Mouse (Mus musculus) G1E-ER4 (cell line): ENCODE data around the gene Bud31. TPM values are rescaled to one million over a fixed set of nuclear protein-coding genes. Genes with fewer than 3 reads are reported as not detected.

Experiments used
- GATA1 ChIP-seq: IDR thresholded peaks from one replicate; pipeline ENCODE4 v1.8.0; 2012; ENCODE audit warnings: low read length, inconsistent platforms
- polyA plus RNA-seq: library from polyadenylated mRNA; stranded (reverse); fragments of >175 nt; gene quantifications from 2 replicates; pipeline ENCODE4 v1.2.3, GENCODE M21; 2012

The Bud31 gene
- polyA plus RNA-seq, result 3.4 and 3.6 TPM in 2 replicates

DNA sequence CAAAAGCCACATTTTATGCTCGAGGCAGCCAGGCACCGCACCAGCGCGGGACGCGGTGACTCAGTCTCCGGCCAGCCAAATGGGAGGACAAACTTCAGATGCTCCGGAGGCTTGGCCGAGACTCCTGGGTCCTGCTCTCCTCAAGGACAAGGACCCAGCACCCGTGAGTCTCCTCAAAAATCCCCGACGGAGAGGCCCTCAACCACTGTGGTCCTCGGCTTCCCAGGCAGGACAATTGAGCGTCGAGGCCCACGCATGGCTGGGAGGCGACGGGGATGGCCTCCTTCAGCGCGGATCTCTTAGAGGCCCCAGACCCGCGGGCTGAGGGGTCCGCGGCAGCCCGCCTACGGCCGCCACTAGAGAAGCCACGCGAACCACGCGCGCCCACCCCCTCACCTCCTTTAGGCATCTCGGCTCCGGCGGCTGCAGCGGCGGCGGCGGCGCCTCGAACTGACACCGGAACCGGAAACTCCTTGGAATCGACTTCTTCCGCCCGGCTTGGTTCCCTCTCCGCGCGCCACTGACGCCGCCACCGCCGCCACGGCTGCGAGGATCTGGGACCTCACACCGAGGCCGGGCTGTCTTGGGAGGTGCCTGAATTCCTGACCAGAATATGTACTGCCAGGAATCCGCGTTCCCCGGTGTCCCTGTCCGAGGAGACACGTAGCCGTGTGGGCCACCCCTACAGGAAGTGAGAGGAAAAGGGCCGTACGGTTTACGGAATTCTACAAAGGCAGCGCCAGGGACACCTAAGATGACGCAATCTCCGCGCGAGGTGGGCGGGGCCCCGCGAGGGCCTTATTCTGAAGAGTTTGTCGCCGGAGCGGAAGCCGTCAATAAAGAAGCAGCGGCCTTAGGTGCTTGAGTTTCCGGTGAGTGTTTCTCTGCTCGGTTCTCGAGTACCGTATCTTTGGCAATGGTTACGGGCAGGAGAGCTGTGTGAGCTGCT lies at the start of gene Bud31, which contains the start of gene Pdap1:
Gene Bud31 (plus strand): TSS at position 792 of the 949 bp plus-strand sequence.
Gene Pdap1 (minus strand): TSS at position 668 of the 949 bp plus-strand sequence.
- no peak for TF ChIP-seq GATA1

DNA sequence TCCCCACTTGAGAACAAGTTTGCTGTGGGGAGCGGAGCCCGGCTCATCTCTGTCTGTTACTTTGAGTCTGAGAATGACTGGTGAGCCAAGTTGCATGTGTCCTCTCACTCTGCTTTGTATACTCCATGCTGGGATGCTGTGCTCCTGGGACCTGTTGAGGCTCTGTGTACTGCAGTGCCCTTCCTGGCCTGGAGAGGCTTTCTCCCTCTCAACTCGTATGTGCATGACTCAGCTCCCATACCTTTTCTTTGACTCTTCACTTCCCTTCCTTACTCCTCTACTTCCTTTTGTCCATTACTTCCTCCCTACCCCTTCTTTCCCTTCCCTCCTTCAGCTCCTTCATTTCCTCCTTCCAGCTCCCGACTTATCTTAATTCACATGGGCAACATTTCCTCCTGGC lies 44.0 kb upstream of the Bud31 start:
- no peak for TF ChIP-seq GATA1

DNA sequence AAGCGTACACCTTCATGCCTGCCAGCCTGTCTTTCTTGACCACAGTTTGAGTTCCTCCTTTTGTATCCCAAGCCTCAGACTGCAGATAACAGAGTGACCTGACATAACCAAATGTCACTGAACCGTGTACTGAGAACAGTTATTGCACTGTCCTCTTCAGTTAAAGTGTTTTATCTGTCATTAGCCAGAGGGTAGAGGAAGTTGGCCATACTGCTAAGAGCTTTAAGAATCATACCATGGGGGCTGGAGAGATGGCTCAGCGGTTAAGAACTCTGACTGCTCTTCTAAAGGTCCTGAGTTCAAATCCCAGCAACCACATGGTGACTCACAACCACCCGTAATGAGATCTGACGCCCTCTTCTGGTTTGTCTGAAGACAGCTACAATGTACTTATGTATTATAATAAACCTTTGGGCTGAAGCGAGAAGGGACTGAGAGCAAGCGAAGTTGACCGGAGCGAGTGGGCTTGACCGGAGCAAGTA lies 41.8 kb upstream of the Bud31 start:
- TF ChIP-seq GATA1, result peak; percentile 62

GRCm38 (mm10) chr5:145100960-145101359 lies 39.2 kb upstream of the Bud31 start:
- TF ChIP-seq GATA1, result no peak

GRCm38 (mm10) chr5:145102706-145103105 lies 37.5 kb upstream of the Bud31 start:
- no peak for TF ChIP-seq GATA1

GRCm38 (mm10) chr5:145104328-145104727 lies 35.8 kb upstream of the Bud31 start:
- no peak for TF ChIP-seq GATA1

DNA sequence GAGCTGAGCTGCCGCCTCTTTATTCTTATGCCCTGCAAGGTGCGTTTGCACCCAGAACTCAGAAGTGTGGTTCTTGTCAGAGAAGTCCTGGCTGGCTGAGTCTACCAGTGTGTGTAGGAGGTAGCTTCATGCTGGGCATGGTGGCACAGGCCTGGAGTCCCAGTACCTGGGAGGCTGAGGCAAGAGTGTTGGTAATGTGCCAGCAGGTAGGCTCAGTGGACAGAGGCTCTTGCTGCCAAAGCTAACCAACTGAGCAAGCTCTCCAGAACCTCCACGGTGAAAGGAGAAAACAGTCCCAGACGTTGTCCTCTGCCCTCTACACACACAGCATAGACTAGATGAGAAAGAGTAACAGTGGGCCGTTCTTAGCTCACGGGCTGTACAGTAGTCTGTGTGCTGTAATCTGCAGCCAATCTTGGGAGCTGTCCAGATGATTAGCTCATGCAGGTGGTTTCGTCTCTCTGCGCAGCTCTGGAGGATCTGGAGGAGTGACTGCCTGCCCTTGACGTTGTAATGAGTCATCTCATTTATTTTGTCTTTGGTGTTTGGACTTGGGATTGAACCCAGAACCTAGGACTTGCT lies 34.4 kb upstream of the Bud31 start:
- no peak for TF ChIP-seq GATA1

DNA sequence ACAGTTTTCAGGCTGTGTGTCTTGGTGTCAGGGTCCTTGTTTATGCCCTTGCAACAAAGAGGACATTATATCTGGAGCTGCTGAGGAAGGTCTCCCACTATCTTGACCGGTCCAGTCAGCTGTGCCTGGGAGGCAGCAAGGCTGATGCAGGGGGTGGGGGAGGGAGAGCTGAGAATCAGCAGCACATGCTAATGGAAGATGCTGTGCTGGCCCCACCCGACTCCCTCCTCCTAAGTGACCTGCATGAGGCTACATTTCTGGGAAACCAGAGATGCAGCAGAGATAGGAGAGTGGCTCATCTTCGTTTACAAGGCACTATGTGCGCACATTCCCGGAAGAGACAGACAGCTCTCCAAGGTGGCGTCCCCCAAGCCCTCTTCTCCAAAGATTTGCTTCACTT lies 29.8 kb upstream of the Bud31 start:
- no peak for TF ChIP-seq GATA1

- no peak for TF ChIP-seq GATA1
These were observed 27.6 kb upstream of the Bud31 start for GRCm38 (mm10) chr5:145112566-145112965.

DNA sequence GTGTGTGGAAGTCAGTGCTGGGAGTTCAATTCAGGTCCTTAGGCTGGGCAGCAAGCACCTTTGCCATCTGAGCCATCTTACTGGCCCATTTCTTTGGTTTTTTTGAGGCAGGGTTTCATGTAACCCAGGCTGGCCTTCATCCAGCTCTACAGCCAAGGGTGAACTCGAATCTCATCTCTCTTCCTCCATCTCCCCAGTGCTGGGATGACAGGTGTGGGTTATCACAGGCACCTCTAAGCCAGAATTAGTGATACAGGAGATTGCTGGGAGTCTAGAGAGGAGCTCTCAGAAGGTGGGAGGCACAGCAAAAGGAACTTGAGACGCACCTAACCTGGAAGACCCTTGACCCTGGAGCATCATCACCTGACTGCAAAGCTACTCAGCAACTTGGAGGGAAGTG lies 26.7 kb upstream of the Bud31 start:
- no peak for TF ChIP-seq GATA1

DNA sequence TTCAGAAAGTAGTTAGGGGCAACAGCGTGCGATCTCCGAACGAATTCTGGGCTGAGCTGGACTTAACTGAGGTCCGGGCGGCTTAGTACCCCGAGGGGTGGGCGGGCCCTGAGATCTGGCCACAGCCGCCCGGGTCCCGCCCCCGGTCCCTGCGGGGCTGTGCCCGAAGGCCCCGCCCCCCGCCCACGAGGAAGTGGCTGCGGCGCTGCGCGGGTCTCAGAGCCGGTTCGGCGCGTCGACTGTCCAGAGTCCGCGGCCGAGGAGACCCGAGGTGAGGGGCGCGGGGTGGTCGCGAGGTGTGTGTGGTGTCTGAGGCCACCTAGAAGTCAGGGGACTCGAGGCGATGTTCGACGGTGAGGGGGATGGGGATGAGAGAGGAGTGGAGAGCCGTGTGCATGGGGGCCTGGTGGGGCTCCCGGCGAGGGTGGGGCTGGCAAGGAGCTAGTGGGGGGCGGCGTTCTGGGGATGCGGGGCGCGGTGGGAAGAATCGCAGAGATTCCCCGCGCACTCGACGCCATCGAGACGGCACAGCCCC lies 26.0 kb upstream of the Bud31 start, which contains the start of gene Arpc1b:
Gene Arpc1b (plus strand): TSS at position 145 of the 535 bp plus-strand sequence.
- no peak for TF ChIP-seq GATA1

DNA sequence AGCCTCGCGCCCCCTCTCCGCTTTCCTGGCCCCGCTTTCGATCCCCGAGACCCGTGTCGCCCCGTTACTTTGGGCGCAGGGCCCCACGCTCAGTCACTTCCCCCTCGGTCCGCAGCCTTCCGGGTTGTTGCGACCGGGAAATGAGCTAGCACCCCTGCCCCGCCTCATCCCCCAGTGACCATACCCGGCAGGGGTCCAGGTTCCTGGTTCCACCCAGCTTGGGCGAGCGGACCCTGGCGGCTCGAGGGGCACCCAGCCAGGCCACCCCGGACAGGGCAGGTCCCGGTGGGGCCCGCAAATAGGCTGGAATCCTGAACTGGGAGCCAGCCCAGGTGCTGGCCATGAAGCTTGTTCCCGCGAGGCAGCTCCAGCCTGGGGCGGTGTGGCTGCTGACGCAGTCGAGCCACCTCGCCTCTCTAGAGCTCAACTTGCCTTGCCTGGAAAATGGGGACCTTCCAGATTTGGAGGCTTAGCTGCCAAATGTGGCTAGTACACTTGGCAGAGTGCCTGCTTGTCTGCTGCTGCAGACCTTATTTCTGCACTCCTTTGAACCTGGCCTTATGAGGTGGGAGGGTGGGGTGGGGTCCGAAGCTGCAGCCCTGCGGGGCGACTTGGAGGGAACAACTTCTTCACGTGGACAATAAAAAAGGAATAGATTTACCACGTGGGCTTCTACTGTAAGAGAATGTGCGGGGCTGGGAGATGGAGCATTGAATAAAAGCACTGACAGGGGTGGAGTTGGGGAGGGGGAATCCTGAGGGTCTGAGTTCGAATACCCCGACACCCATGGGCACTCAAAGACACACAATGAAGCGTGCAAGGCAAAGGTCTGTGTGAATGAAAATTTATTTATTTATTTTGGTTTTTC lies 25.3 kb upstream of the Bud31 start:
- TF ChIP-seq GATA1, result no peak

DNA sequence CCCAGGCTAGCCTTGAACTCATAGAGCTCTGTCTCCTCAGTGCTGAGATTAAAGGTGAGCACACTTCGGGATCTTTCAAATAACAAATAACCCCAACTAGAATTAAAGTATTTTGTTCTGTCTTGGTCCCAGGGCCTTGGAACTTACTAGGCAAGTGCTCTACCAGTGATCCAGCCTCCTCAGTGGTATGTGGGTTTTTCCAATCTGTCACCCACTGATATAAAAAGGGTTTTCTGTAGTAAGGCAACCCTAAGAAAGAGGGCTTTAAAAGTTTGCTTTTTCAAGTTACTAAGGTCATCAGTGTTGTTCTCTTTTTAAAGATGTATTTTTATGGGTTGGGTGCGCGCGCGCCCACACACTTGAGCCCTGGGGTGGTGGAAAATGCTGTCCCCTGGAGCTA lies 24.4 kb upstream of the Bud31 start:
- TF ChIP-seq GATA1, result no peak

DNA sequence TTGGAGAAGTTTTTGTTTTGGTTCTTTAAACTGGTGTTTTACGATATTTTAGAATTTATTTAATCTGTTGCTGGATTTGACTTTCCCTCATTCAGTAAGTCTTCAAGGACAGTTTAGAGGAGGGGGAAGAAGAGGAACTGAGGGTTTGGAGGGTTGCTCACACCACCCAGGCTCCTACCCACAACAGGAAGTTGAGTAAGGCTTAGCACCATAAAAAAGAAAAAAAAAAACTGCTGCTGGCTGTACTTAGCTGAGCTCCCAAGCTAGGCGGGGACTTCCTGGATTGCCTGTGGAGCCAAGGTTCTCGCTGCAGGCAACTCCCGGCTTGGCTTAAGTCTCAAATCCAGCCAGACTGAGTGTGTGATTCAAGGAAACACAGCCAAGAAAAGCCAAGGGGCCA lies 23.8 kb upstream of the Bud31 start:
- no peak for TF ChIP-seq GATA1

DNA sequence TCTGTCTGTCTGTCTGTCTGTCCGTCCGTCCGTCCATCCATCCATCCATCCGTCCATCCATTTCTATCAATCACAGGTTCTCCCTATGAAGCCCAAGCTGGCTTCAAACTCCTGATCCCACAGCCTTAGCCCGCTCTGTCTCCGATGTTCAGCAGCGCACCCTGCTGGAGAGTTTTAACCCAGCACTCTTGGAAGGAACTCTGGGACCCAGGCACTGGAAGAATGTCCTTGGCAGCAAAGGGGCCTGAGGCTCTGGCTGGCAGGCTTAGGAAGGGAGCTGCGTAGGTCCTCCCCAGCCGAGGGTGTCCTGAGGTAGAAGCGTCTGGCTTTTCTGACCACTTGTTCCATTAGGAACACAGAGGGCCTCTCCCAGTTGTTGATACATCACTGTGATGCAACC lies 23.2 kb upstream of the Bud31 start:
- no peak for TF ChIP-seq GATA1

GRCm38 (mm10) chr5:145118005-145118404 lies 22.2 kb upstream of the Bud31 start:
- no peak for TF ChIP-seq GATA1
